Mouse (Mus musculus) embryo, embryonic 10.5 days (tissue): ENCODE data around the gene 4930503B20Rik.

Experiments used
- DNase-seq: peaks from one replicate; pipeline ENCODE4 v3.0.0-alpha.2; 2015; ENCODE audit warnings: low spot score

Gene 4930503B20Rik

DNA sequence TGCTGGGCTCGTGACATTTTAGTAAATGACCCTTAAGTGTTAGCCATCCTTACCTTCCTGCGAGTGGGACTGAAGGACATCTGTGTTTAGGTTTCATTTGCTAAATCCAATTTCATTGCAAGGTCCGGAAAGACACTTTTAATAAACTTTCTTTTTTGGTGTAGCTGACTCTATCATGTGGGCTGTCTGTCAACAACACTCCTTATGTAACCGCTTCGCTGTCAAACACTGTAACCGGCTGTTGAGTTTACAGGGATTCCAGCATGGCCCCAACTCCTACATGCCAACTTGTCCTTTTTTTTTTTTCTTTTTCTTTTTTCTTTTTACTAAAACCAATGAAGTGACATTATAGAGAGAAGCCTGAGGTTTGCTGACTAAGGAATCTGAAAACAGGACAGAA, 52.7 kb downstream of the 4930503B20Rik start:
- DNase-seq: no peak

DNA sequence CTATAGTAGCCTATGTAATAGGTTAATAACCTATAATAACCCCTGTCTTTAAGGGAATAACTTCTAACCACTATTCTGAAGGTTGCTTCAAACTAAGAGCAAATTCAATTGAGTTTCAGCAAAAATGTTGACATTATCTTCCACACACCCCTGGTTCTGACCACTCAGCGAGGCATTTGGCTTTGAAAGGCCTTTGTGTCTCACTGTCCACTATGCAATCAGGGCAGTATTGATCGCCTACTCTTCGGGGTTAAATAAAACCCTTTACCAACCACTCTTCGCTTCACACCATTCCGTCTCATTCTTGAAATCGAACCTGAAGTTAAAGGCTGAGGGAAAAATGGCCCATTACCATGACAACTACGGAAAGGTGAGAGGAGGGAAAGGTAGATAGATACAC, 54.3 kb downstream of the 4930503B20Rik start:
- no peak for DNase-seq

DNA sequence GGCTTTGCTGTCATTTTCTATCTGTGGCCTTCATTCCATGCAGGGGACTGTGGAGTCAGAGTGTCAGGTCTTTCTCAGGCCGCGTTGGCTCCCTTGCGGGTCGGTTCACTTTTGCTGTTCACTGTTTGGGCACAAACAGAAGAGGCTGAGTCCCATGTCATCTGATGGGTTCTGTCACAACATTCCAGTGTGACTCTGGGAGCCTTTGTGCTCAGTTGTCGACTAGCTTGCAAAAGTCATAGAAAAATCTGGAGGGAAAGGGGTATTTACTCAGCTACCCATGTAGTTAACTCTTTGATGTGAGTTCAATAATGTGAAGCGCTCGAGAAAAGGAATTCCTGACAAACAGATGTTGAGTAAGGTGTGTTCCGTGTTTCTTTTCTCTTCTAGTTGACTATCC, 54.7 kb downstream of the 4930503B20Rik start:
- DNase-seq: no peak

DNA sequence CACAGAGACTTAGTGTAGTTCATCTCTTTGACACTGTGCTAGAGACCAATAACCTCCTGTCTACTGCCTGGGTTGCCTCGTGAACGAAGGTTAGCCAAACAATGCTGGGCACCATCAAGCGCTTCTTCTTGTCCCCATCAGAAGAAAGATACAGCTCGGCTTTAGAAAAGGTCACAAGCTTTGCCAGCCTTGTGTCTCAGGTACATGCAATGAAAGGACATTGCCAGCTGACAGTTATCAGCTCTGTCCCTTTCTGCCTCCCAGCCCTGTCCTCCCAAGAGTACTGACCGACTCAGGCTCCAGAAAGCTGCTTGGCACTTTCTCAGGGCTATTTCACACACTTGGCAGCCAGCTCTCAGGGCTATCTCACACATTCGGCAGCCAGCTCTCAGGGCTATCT, 55.7 kb downstream of the 4930503B20Rik start:
- DNase-seq: no peak
